Mouse (Mus musculus) midbrain, embryonic 10.5 days (tissue): Measurements from ENCODE around the gene Scaf4. TPM values are rescaled to one million over a fixed set of nuclear protein-coding genes. Genes with fewer than 3 reads are reported as not detected.
A peak's percentile ranks its signal among the peaks of the same experiment; 100 is the strongest.

ENCODE experiments used
- DNase-seq: peaks from one replicate; pipeline ENCODE4 v3.0.0-alpha.2; 2017; ENCODE audit warnings: low spot score
- H3K27ac ChIP-seq: fragments of 300-500 bp; sonication (generic); replicated peaks from 2 replicates; pipeline ENCODE4 v1.5.1; 2016; ENCODE audit warnings: mild to moderate bottlenecking
- H3K27me3 ChIP-seq: fragments of 300-500 bp; sonication (generic); 2 replicates; pipeline ENCODE4 v1.6.1; 2016; ENCODE audit warnings: low read depth, mild to moderate bottlenecking; ENCODE audit not compliant: poor library complexity, severe bottlenecking
- H3K36me3 ChIP-seq: fragments of 300-500 bp; sonication (generic); 2 replicates; pipeline ENCODE4 v1.6.1; 2016; ENCODE audit warnings: mild to moderate bottlenecking, moderate library complexity
- H3K4me1 ChIP-seq: fragments of 300-500 bp; sonication (generic); 2 replicates; pipeline ENCODE4 v1.6.1; 2016
- H3K4me3 ChIP-seq: fragments of 300-500 bp; sonication (generic); 2 replicates; pipeline ENCODE4 v1.5.1; 2016; ENCODE audit warnings: mild to moderate bottlenecking, moderate library complexity
- H3K9me3 ChIP-seq: fragments of 300-500 bp; sonication (generic); replicated peaks from 2 replicates; pipeline ENCODE4 v1.6.1; 2016; ENCODE audit warnings: mild to moderate bottlenecking
- WGBS: fragments of 180-500 bp; shearing (Covaris S2); methylation state at CpG from one replicate; pipeline ENCODE4 v1.1.7; 2016; 5-methylcytosine and 5-hydroxymethylcytosine counted together
- polyA plus RNA-seq: library from polyadenylated mRNA; unstranded; fragments of >200 nt; fragmentation: Nextera tagmentation; extraction: Ambion mirVana; gene quantifications from 2 replicates; pipeline ENCODE4 v1.2.1, GENCODE M21; 2016

The Scaf4 gene
- polyA plus RNA-seq, 1 experiment from 2014 or later, result 34.6 TPM

DNA sequence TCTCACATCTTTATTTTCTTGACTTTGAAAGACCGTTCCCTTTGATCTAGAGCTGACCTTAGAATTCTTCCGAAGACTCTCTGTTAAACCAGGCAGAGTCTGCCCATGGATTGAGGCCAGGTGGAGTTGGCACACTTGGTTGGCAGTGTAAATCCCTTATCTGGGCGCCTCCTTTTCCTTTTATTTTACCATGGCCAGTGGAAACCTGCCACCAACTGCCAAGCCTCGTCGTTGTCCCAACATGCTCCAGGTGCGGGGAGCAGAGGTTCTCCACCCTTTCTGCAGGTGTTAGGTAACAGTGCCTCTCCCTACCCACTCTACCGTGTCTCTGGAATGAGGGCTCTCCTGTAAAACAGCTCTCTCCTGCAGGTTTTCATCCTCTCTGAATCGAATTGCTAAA, 102.6 kb downstream of the Scaf4 start:
- Histone ChIP-seq H3K9me3 (no peaks in the 10 kb centered on the region), H3K27me3 (peaks cover 29% of the 10 kb centered on the region), H3K4me3 (no peak overlapping the region), H3K4me1 (peaks cover 4% of the 10 kb centered on the region), H3K27ac (no peak overlapping the region), H3K36me3 (no peaks in the 10 kb centered on the region)
- DNase-seq, result no peak
- 91% methylated on average over 8 of the region's 8 CpGs for WGBS

DNA sequence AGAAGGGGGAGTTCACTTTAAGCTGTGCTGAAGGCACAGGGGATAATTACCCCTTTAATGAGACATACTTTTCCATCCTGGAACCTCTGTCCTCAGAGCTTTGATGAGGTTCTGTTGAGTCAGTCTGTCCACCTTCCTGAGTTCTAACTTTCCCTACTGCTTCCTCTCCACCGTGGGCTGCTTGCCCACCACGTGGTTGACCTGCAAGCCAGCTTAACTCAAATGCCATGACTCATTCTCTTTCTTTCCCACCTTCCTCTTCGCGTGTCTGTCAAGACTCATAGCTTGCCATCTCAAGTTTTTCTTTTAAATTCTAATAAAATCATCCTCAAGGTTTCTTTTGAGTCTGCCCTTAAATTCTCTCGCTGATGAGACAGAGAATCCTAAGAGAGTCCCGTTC, 103.3 kb downstream of the Scaf4 start:
- 84% methylated on average over 6 of the region's 6 CpGs for WGBS
- Histone ChIP-seq H3K9me3 (no peaks in the 10 kb centered on the region), H3K4me3 (no peak overlapping the region), H3K27ac (no peak overlapping the region), H3K4me1 (peaks cover 11% of the 10 kb centered on the region), H3K27me3 (peaks cover 26% of the 10 kb centered on the region), H3K36me3 (no peaks in the 10 kb centered on the region)
- no peak for DNase-seq

DNA sequence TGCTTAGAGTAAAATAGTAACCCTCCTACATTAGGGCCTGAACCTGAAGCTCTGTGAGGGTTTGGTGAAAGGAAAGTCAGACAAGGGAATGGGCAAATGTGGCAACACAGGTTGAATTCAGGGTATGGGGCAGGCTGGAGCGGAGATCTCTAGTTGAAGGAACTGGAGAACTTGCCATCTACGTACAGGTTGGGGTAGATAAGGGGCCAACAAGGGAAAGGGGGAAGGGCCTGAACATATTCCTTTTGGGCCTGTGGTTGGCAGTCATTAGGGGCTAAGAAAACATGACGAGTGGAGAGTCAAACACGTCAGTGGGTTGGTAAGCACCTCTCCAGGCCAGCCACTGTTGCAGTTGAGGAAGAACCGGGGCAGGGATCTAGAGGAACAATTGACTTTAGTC, 104.4 kb downstream of the Scaf4 start:
- Histone ChIP-seq H3K27me3 (peaks cover 20% of the 10 kb centered on the region), H3K27ac (no peak overlapping the region), H3K4me3 (no peak overlapping the region), H3K9me3 (no peaks in the 10 kb centered on the region), H3K4me1 (peaks cover 13% of the 10 kb centered on the region), H3K36me3 (no peaks in the 10 kb centered on the region)
- 90% methylated on average over 5 of the region's 5 CpGs for WGBS
- no peak for DNase-seq

- H3K36me3 ChIP-seq, result no peaks in the 10 kb centered on the region
- WGBS, result 95% methylated on average over 3 of the region's 3 CpGs
- no peak overlapping the region for H3K27ac ChIP-seq
- DNase-seq, result no peak
- H3K4me3 ChIP-seq, result no peak overlapping the region
- no peaks in the 10 kb centered on the region for H3K9me3 ChIP-seq
- H3K4me1 ChIP-seq, result peaks cover 17% of the 10 kb centered on the region
- H3K27me3 ChIP-seq, result peaks cover 25% of the 10 kb centered on the region
Observed at GRCm38 (mm10) chr16:90178404-90178803, 105.9 kb downstream of the Scaf4 start.

- Histone ChIP-seq H3K36me3 (no peaks in the 10 kb centered on the region), H3K4me1 (peaks cover 17% of the 10 kb centered on the region), H3K9me3 (no peaks in the 10 kb centered on the region), H3K4me3 (no peak overlapping the region), H3K27me3 (peaks cover 32% of the 10 kb centered on the region), H3K27ac (no peak overlapping the region)
- WGBS, result 80% methylated on average over 8 of the region's 8 CpGs
- no peak for DNase-seq
Observed at GRCm38 (mm10) chr16:90177425-90177824, 106.9 kb downstream of the Scaf4 start.

GRCm38 (mm10) chr16:90176472-90176871, 107.8 kb downstream of the Scaf4 start:
- no peaks in the 10 kb centered on the region for H3K36me3 ChIP-seq
- 43% methylated on average over 10 of the region's 10 CpGs for WGBS
- no peak overlapping the region for H3K4me3 ChIP-seq
- peak; percentile 45 for DNase-seq
- no peaks in the 10 kb centered on the region for H3K9me3 ChIP-seq
- H3K27me3 ChIP-seq, result peaks cover 32% of the 10 kb centered on the region
- no peak overlapping the region for H3K27ac ChIP-seq
- H3K4me1 ChIP-seq, result peaks cover 20% of the 10 kb centered on the region

Other genes with a start within 250 kb of the Scaf4 start
- gene Tiam1, start 140.7 kb downstream of the Scaf4 start, polyA plus RNA-seq, result 13.8 and 13.9 TPM in 2 replicates
- gene Sod1, start 63.7 kb downstream of the Scaf4 start, polyA plus RNA-seq, result 1,095 and 1,127 TPM in 2 replicates
- 11.8 and 11.9 TPM in 2 replicates for gene Hunk, start 101.5 kb upstream of the Scaf4 start, polyA plus RNA-seq